Mouse (Mus musculus): ENCODE data around the gene Haghl. TPM values are rescaled to one million over a fixed set of nuclear protein-coding genes. Genes with fewer than 3 reads are reported as not detected.

Haghl gene
- not detected for polyA plus RNA-seq (2014; fragmentation: Illumina TruSeq; extraction: RNeasy Lipid Tissue Mini Kit (QIAGEN cat#74804); ENCODE audit: low read depth, low replicate concordance)

GRCm38 (mm10) chr17:25785281-25785745 lies at the start of gene Haghl:
Gene Haghl (minus strand): TSS chr17:25785673.

GRCm38 (mm10) chr17:25833291-25833663 lies 47.8 kb upstream of the Haghl start, which contains the start of gene Stub1:
Gene Stub1 (minus strand): TSS chr17:25833404.

GRCm38 (mm10) chr17:25828712-25829557 lies 43.5 kb upstream of the Haghl start, which contains the start of gene Jmjd8:
Gene Jmjd8 (plus strand): TSS chr17:25828867.

GRCm38 (mm10) chr17:25823452-25823851 lies 38.0 kb upstream of the Haghl start, which contains the start of gene Wdr24:
Gene Wdr24 (plus strand): TSS chr17:25823627.

GRCm38 (mm10) chr17:25808789-25809605 lies 23.5 kb upstream of the Haghl start, which contains the start of gene Fbxl16:
Gene Fbxl16 (plus strand): TSS chr17:25809085.

GRCm38 (mm10) chr17:25796951-25797369 lies 11.5 kb upstream of the Haghl start, which contains the start of gene Metrn:
Gene Metrn (minus strand): TSS chr17:25797136.

GRCm38 (mm10) chr17:25795609-25796092 lies 10.2 kb upstream of the Haghl start, which contains the start of gene AC134908.4:
Gene AC134908.4 (minus strand): TSS chr17:25795659.

GRCm38 (mm10) chr17:25792615-25793014 lies 7.1 kb upstream of the Haghl start, which contains the start of gene Fam173a:
Gene Fam173a (minus strand): TSS chr17:25792901.

GRCm38 (mm10) chr17:25786280-25786679 lies 807 bp upstream of the Haghl start, which contains the start of gene Ccdc78:
Gene Ccdc78 (plus strand): TSS chr17:25786580.

GRCm38 (mm10) chr17:25773549-25774120 lies 11.8 kb downstream of the Haghl start, which contains the start of gene Narfl:
Gene Narfl (plus strand): TSS chr17:25773776.

GRCm38 (mm10) chr17:25754241-25754640 lies 31.2 kb downstream of the Haghl start, which contains the start of gene Msln:
Gene Msln (minus strand): TSS chr17:25754378.

GRCm38 (mm10) chr17:25735745-25736144 lies 49.7 kb downstream of the Haghl start, which contains the start of gene Mslnl:
Gene Mslnl (plus strand): TSS chr17:25736042.

Other genes with a start within 250 kb of the Haghl start
- gene Sox8, start 215.0 kb downstream of the Haghl start, polyA plus RNA-seq (2014; fragmentation: Illumina TruSeq; extraction: RNeasy Lipid Tissue Mini Kit (QIAGEN cat#74804); ENCODE audit: low read depth, low replicate concordance) = not detected
- 2.1 TPM for gene Lmf1, start 206.6 kb downstream of the Haghl start, polyA plus RNA-seq (2014; fragmentation: Illumina TruSeq; extraction: RNeasy Lipid Tissue Mini Kit (QIAGEN cat#74804); ENCODE audit: low read depth, low replicate concordance)
- not detected for gene Gng13, start 68.5 kb downstream of the Haghl start, polyA plus RNA-seq (2014; fragmentation: Illumina TruSeq; extraction: RNeasy Lipid Tissue Mini Kit (QIAGEN cat#74804); ENCODE audit: low read depth, low replicate concordance)
- gene Chtf18, start 58.3 kb downstream of the Haghl start, polyA plus RNA-seq (2014; fragmentation: Illumina TruSeq; extraction: RNeasy Lipid Tissue Mini Kit (QIAGEN cat#74804); ENCODE audit: low read depth, low replicate concordance) = not detected
- not detected for gene Rpusd1, start 58.0 kb downstream of the Haghl start, polyA plus RNA-seq (2014; fragmentation: Illumina TruSeq; extraction: RNeasy Lipid Tissue Mini Kit (QIAGEN cat#74804); ENCODE audit: low read depth, low replicate concordance)
- not detected for gene Mslnl, start 49.6 kb downstream of the Haghl start, polyA plus RNA-seq (2014; fragmentation: Illumina TruSeq; extraction: RNeasy Lipid Tissue Mini Kit (QIAGEN cat#74804); ENCODE audit: low read depth, low replicate concordance)
- gene Msln, start 31.3 kb downstream of the Haghl start, polyA plus RNA-seq (2014; fragmentation: Illumina TruSeq; extraction: RNeasy Lipid Tissue Mini Kit (QIAGEN cat#74804); ENCODE audit: low read depth, low replicate concordance) = 0.53 TPM
- 2.1 TPM for gene Narfl, start 11.9 kb downstream of the Haghl start, polyA plus RNA-seq (2014; fragmentation: Illumina TruSeq; extraction: RNeasy Lipid Tissue Mini Kit (QIAGEN cat#74804); ENCODE audit: low read depth, low replicate concordance)
- gene Ccdc78, start 907 bp upstream of the Haghl start, polyA plus RNA-seq (2014; fragmentation: Illumina TruSeq; extraction: RNeasy Lipid Tissue Mini Kit (QIAGEN cat#74804); ENCODE audit: low read depth, low replicate concordance) = not detected
- gene Fam173a, start 7.2 kb upstream of the Haghl start, polyA plus RNA-seq (2014; fragmentation: Illumina TruSeq; extraction: RNeasy Lipid Tissue Mini Kit (QIAGEN cat#74804); ENCODE audit: low read depth, low replicate concordance) = 0.32 TPM
- 1.6 TPM for gene AC134908.4, start 10.0 kb upstream of the Haghl start, polyA plus RNA-seq (2014; fragmentation: Illumina TruSeq; extraction: RNeasy Lipid Tissue Mini Kit (QIAGEN cat#74804); ENCODE audit: low read depth, low replicate concordance)
- gene Metrn, start 11.5 kb upstream of the Haghl start, polyA plus RNA-seq (2014; fragmentation: Illumina TruSeq; extraction: RNeasy Lipid Tissue Mini Kit (QIAGEN cat#74804); ENCODE audit: low read depth, low replicate concordance) = not detected
- not detected for gene Fbxl16, start 23.4 kb upstream of the Haghl start, polyA plus RNA-seq (2014; fragmentation: Illumina TruSeq; extraction: RNeasy Lipid Tissue Mini Kit (QIAGEN cat#74804); ENCODE audit: low read depth, low replicate concordance)
- 0.64 TPM for gene Wdr24, start 38.0 kb upstream of the Haghl start, polyA plus RNA-seq (2014; fragmentation: Illumina TruSeq; extraction: RNeasy Lipid Tissue Mini Kit (QIAGEN cat#74804); ENCODE audit: low read depth, low replicate concordance)
- 5.3 TPM for gene Jmjd8, start 43.2 kb upstream of the Haghl start, polyA plus RNA-seq (2014; fragmentation: Illumina TruSeq; extraction: RNeasy Lipid Tissue Mini Kit (QIAGEN cat#74804); ENCODE audit: low read depth, low replicate concordance)
- 5.4 TPM for gene Stub1, start 47.7 kb upstream of the Haghl start, polyA plus RNA-seq (2014; fragmentation: Illumina TruSeq; extraction: RNeasy Lipid Tissue Mini Kit (QIAGEN cat#74804); ENCODE audit: low read depth, low replicate concordance)
- gene Rhbdl1, start 51.6 kb upstream of the Haghl start, polyA plus RNA-seq (2014; fragmentation: Illumina TruSeq; extraction: RNeasy Lipid Tissue Mini Kit (QIAGEN cat#74804); ENCODE audit: low read depth, low replicate concordance) = not detected
- gene Gm20683, start 56.1 kb upstream of the Haghl start, polyA plus RNA-seq (2014; fragmentation: Illumina TruSeq; extraction: RNeasy Lipid Tissue Mini Kit (QIAGEN cat#74804); ENCODE audit: low read depth, low replicate concordance) = not detected
- 9.5 TPM for gene Rhot2, start 59.2 kb upstream of the Haghl start, polyA plus RNA-seq (2014; fragmentation: Illumina TruSeq; extraction: RNeasy Lipid Tissue Mini Kit (QIAGEN cat#74804); ENCODE audit: low read depth, low replicate concordance)
- 0.45 TPM for gene Wdr90, start 75.8 kb upstream of the Haghl start, polyA plus RNA-seq (2014; fragmentation: Illumina TruSeq; extraction: RNeasy Lipid Tissue Mini Kit (QIAGEN cat#74804); ENCODE audit: low read depth, low replicate concordance)
- 3.8 TPM for gene Mcrip2, start 83.1 kb upstream of the Haghl start, polyA plus RNA-seq (2014; fragmentation: Illumina TruSeq; extraction: RNeasy Lipid Tissue Mini Kit (QIAGEN cat#74804); ENCODE audit: low read depth, low replicate concordance)
- gene Mettl26, start 89.4 kb upstream of the Haghl start, polyA plus RNA-seq (2014; fragmentation: Illumina TruSeq; extraction: RNeasy Lipid Tissue Mini Kit (QIAGEN cat#74804); ENCODE audit: low read depth, low replicate concordance) = 13.0 TPM
- not detected for gene Wfikkn1, start 95.2 kb upstream of the Haghl start, polyA plus RNA-seq (2014; fragmentation: Illumina TruSeq; extraction: RNeasy Lipid Tissue Mini Kit (QIAGEN cat#74804); ENCODE audit: low read depth, low replicate concordance)
- 0.74 TPM for gene Rab40c, start 134.1 kb upstream of the Haghl start, polyA plus RNA-seq (2014; fragmentation: Illumina TruSeq; extraction: RNeasy Lipid Tissue Mini Kit (QIAGEN cat#74804); ENCODE audit: low read depth, low replicate concordance)
- 14.8 TPM for gene Pigq, start 159.3 kb upstream of the Haghl start, polyA plus RNA-seq (2014; fragmentation: Illumina TruSeq; extraction: RNeasy Lipid Tissue Mini Kit (QIAGEN cat#74804); ENCODE audit: low read depth, low replicate concordance)
- not detected for gene Nhlrc4, start 159.3 kb upstream of the Haghl start, polyA plus RNA-seq (2014; fragmentation: Illumina TruSeq; extraction: RNeasy Lipid Tissue Mini Kit (QIAGEN cat#74804); ENCODE audit: low read depth, low replicate concordance)
- not detected for gene A930017K11Rik, start 166.9 kb upstream of the Haghl start, polyA plus RNA-seq (2014; fragmentation: Illumina TruSeq; extraction: RNeasy Lipid Tissue Mini Kit (QIAGEN cat#74804); ENCODE audit: low read depth, low replicate concordance)
- 0.77 TPM for gene Capn15, start 200.1 kb upstream of the Haghl start, polyA plus RNA-seq (2014; fragmentation: Illumina TruSeq; extraction: RNeasy Lipid Tissue Mini Kit (QIAGEN cat#74804); ENCODE audit: low read depth, low replicate concordance)